Mouse (Mus musculus) spleen, adult 2 months (tissue): ENCODE data around the gene Haus4. TPM values are rescaled to one million over a fixed set of nuclear protein-coding genes. Genes with fewer than 3 reads are reported as not detected.

Source experiments
- DNase-seq, 2 experiments: peaks; one replicate each; pipeline versions ENCODE4 v3.0.0 to v3.0.0-alpha.2; 2012 to 2021; ENCODE audit warnings: low spot score in 2 of 2, low read depth in 1 of 2
- H3K27ac ChIP-seq: fragments of 200-500 bp; 2 replicates; pipeline ENCODE4 v1.5.1; 2012; ENCODE audit warnings: low read length, inconsistent platforms; ENCODE audit not compliant: insufficient read depth
- H3K27me3 ChIP-seq: fragments of 200-500 bp; 2 replicates; pipeline ENCODE4 v1.6.1; 2012; ENCODE audit warnings: mild to moderate bottlenecking, moderate library complexity, low read length, inconsistent platforms; ENCODE audit not compliant: control insufficient read depth, insufficient read depth
- H3K36me3 ChIP-seq: fragments of 200-500 bp; 2 replicates; pipeline ENCODE4 v1.6.1; 2012; ENCODE audit warnings: mild to moderate bottlenecking, low read length, inconsistent platforms; ENCODE audit not compliant: control insufficient read depth, insufficient read depth
- H3K4me1 ChIP-seq: fragments of 200-500 bp; 2 replicates; pipeline ENCODE4 v1.6.1; 2011; ENCODE audit warnings: inconsistent platforms; ENCODE audit not compliant: control insufficient read depth, insufficient read depth, insufficient read length
- H3K4me3 ChIP-seq: fragments of 200-500 bp; 2 replicates; pipeline ENCODE4 v1.5.1; 2011; ENCODE audit warnings: mild to moderate bottlenecking, inconsistent platforms; ENCODE audit not compliant: insufficient read depth, insufficient read length; ENCODE audit errors: extremely low read depth
- CTCF ChIP-seq: fragments of 200-500 bp; IDR thresholded peaks from 2 replicates; pipeline ENCODE4 v1.5.1; 2011; ENCODE audit warnings: mild to moderate bottlenecking, inconsistent platforms; ENCODE audit not compliant: insufficient read depth, insufficient read length, insufficient replicate concordance; ENCODE audit errors: extremely low read depth
- POLR2A ChIP-seq: fragments of 200-500 bp; IDR thresholded peaks from 2 replicates; pipeline ENCODE4 v1.6.1; 2011; ENCODE audit warnings: low read depth, low read length, inconsistent platforms
- WGBS: fragments of 180-500 bp; shearing (Covaris S2); methylation state at CpG from one replicate; pipeline ENCODE4 v1.1.7; 2018; 5-methylcytosine and 5-hydroxymethylcytosine counted together
- polyA plus RNA-seq: library from polyadenylated mRNA; depleted of rRNA; stranded (reverse); fragments of >200 nt; gene quantifications from 2 replicates; pipeline ENCODE4 v1.2.3, GENCODE M21; 2012; rRNA removed

The Haus4 gene
- polyA plus RNA-seq: 12.8 and 15.1 TPM in 2 replicates

DNA sequence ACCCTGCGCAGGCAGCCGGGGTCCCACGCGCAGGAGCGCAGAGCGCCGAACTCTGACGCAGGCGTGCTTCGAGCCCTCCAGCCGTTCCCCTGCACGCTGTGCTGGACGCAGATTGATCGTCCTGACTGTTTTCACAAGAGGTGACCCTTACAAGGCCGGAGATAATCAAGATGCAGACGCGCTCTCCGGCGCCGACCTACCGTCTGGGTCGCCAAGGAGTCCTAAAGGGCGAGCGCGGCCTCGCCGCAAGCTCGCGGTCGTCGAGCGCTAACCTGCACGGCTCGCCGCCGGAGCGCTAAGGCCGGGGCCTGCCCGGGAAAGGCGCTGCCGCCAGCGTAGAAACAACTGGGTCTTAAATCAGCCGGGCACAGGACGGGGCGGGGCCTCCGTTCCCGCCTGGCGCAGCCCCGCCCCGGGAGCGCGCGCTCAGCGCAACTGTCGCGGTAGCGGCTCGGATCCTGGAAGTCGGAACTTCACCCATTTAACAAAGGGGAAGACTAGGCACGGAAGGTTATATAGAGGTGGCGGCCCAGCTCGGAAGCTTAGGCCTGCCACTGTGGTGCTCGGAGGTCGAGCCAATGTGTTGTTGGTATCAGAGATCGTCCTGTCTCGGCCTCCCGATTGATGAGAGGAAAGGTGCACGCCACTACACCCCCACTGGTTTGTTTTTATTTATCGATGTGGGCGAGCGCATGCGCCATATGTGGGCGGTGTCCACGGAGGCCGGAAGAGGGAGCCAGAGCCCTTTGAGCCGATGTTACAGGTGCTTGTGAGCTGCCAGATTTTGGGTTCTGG lies at the start of gene Haus4:
Haus4 (minus strand) TSS at position 642 of the 795 bp plus-strand sequence.
- under 1% methylated on average over 76 of the region's 76 CpGs for WGBS
- TF ChIP-seq POLR2A: peak; percentile 58
- peak; percentile 49 for TF ChIP-seq CTCF

DNA sequence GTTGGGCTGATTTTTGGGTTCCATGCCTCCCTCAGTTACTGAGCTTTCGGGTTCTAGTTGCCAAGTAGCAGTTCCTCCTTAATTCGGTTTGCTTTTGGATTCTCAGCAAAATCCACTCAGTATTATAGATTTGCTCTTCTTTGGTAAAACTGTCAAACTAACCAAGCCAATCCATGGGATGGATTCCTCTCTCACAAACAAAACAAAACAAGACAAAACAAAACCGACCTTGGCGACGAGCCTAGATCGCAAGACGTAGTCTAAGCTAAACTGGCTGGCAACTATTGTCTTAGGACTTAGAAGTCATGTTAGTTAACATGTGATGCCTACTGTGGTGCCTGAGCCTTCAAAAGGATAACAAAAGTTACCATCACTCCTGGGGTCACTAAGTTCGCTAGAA lies 49.3 kb upstream of the Haus4 start:
- no peak for DNase-seq
- no peak for TF ChIP-seq CTCF
- no peak for TF ChIP-seq POLR2A
- H3K27me3 ChIP-seq: no peaks in the 10 kb centered on the region
- H3K27ac ChIP-seq: peak overlapping the region; percentile 85
- no peaks in the 10 kb centered on the region for H3K36me3 ChIP-seq
- H3K4me1 ChIP-seq: peaks cover 8% of the 10 kb centered on the region; the same call in 1 of the 2 replicates
- peak overlapping the region; percentile 52; the same call in 1 of the 2 replicates for H3K4me3 ChIP-seq
- WGBS: 87% methylated on average over 8 of the region's 8 CpGs

More for the DNA sequence above, at the start of gene Haus4:
- no peaks in the 10 kb centered on the region for H3K27me3 ChIP-seq
- H3K27ac ChIP-seq: peak within 1 kb of the TSS; percentile 86
- peak; percentile 70 to 83 for DNase-seq
- peak within 1 kb of the TSS; percentile 92 for H3K4me3 ChIP-seq
- H3K4me1 ChIP-seq: peaks cover 3% of the 10 kb centered on the region
- peaks cover 8% of the 10 kb centered on the region for H3K36me3 ChIP-seq

DNA sequence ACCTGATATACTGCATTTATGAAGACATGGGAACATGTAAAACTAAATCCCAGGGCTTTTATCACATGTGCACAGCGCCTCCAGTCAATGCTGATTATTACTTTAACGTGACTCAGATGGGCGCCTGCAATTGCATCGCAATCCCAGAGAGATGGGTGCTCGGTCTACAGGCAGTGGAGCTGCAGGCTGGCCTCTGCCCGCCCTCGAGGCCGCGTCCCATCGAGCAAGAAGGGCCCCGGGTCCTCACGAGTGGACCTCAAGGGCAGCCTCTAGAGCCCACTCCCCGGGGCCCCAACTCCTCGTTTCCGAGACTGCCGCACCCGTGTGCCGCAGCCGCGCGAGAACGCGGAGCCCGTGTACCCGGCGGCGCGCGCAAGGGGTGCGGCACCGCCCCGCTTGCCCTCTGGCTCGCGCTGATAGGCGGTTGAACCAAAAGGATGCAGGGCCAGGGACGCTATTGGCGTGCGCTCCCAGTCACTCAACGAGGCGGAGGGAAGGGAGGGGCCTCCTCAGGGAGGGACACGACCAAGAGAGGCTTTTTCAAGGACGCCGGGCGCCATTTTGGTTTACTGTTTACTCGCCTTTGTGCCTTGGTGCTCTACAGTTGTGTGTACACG lies 48.7 kb upstream of the Haus4 start:
- under 1% methylated on average over 46 of the region's 46 CpGs for WGBS
- peak overlapping the region; percentile 87 for H3K4me3 ChIP-seq
- H3K27ac ChIP-seq: peak overlapping the region; percentile 96
- no peaks in the 10 kb centered on the region for H3K27me3 ChIP-seq
- H3K4me1 ChIP-seq: peaks cover 8% of the 10 kb centered on the region; the same call in 1 of the 2 replicates
- peak; percentile 94 to 95 for DNase-seq
- TF ChIP-seq CTCF: no peak
- TF ChIP-seq POLR2A: peak; percentile 71; the same call in 1 of the 2 replicates
- H3K36me3 ChIP-seq: no peaks in the 10 kb centered on the region

DNA sequence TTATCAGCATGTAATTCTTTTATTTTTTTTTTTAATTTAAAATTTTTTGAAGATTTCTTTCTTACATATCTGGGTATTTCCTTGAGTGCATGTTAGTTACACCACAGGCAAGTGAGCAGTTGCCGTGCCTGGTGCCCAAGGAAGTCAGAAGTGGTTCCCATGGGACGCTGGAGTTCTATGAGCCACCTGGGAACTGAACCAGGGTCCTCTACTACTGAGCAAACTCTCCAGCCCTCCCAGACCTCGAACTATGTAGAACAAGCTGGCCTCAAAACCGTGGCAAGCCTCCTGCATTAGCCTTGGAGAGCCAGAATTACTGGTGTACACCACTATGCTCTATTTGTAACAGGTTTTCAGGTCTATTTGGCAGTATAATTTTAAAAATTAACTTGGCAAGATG lies 48.2 kb upstream of the Haus4 start:
- no peaks in the 10 kb centered on the region for H3K27me3 ChIP-seq
- TF ChIP-seq POLR2A: no peak
- 37% methylated on average over 4 of the region's 4 CpGs for WGBS
- DNase-seq: no peak
- no peaks in the 10 kb centered on the region for H3K36me3 ChIP-seq
- peak overlapping the region; percentile 55; the same call in 1 of the 2 replicates for H3K27ac ChIP-seq
- peaks cover 8% of the 10 kb centered on the region; the same call in 1 of the 2 replicates for H3K4me1 ChIP-seq
- no peak overlapping the region; the same call in none of the 2 replicates for H3K4me3 ChIP-seq

DNA sequence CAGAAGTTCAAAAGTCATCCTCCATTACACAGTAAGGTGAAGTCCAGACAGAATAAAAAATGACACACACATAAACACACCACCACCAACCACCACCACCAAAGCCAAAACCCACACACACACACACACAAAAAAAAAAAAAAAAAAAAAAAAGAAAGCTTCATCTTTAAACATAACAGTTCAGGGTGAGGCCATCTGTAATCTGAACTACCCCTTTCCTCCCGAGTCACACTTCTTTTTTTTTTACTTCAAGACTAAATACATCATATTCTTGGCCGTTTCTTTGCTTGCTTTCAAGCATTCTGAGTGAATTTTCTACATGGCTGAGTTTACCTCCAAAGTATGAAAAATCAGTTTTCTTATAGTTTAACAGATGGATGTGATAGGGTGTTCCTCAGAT lies 47.2 kb upstream of the Haus4 start:
- Histone ChIP-seq H3K36me3 (no peaks in the 10 kb centered on the region), H3K4me3 (no peak overlapping the region), H3K27me3 (no peaks in the 10 kb centered on the region), H3K27ac (no peak overlapping the region), H3K4me1 (peaks cover 8% of the 10 kb centered on the region; the same call in 1 of the 2 replicates)
- 37% methylated on average over 2 of the region's 2 CpGs for WGBS
- DNase-seq: no peak
- no peak for TF ChIP-seq POLR2A
- TF ChIP-seq CTCF: no peak

DNA sequence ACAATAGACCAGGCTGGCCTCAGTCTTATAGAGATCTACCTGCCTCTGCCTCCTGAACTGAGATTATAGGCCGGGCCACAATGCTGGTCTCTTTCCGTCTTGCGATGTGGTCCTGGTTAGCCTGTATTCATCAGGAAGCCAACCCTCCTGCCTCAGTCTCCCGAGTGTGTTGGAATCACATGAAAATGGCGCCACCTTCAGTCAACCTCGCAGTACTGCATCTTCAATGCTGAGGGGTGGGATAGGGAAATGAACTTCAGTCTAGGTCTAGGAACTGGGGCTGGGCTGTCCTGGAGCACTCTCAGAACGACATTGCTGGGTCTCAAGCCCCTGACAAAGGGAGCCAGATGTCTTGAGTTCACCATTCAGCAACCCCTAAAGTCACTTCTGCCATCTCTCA lies 42.7 kb upstream of the Haus4 start:
- WGBS: 84% methylated on average over 7 of the region's 7 CpGs
- TF ChIP-seq CTCF (peak; percentile 63; the same call in 1 of the 2 replicates), POLR2A (no peak)
- Histone ChIP-seq H3K36me3 (peaks cover 1% of the 10 kb centered on the region; the same call in 1 of the 2 replicates), H3K4me1 (no peaks in the 10 kb centered on the region), H3K27ac (no peak overlapping the region), H3K4me3 (no peak overlapping the region), H3K27me3 (no peaks in the 10 kb centered on the region)
- DNase-seq: no peak
